Mouse (Mus musculus) liver (tissue): ENCODE data around the gene Adcy6.

ENCODE experiments used
- DNase-seq: peaks from one replicate; pipeline ENCODE4 v3.0.0-alpha.2; 2020; ENCODE audit warnings: mixed read lengths

The Adcy6 gene

GRCm38 (mm10) chr15:98609331-98610130, at the start of gene Adcy6:
Gene Adcy6 (minus strand): TSS chr15:98610076.
- peak; percentile 80 for DNase-seq

GRCm38 (mm10) chr15:98656982-98657751, 47.3 kb upstream of the Adcy6 start:
- DNase-seq: no peak

GRCm38 (mm10) chr15:98652174-98652573, 42.3 kb upstream of the Adcy6 start:
- no peak for DNase-seq

GRCm38 (mm10) chr15:98651431-98651830, 41.6 kb upstream of the Adcy6 start:
- DNase-seq: no peak

- no peak for DNase-seq
Observed at GRCm38 (mm10) chr15:98648071-98648470, 38.2 kb upstream of the Adcy6 start.

GRCm38 (mm10) chr15:98647308-98647707, 37.4 kb upstream of the Adcy6 start:
- DNase-seq: no peak

- DNase-seq: no peak
Observed at GRCm38 (mm10) chr15:98646737-98647136, 36.9 kb upstream of the Adcy6 start.

- DNase-seq: no peak
Observed at GRCm38 (mm10) chr15:98645057-98646026, 35.5 kb upstream of the Adcy6 start.

GRCm38 (mm10) chr15:98644406-98644805, 34.5 kb upstream of the Adcy6 start:
- no peak for DNase-seq

GRCm38 (mm10) chr15:98640157-98640556, 30.3 kb upstream of the Adcy6 start:
- no peak for DNase-seq

- DNase-seq: no peak
Observed at GRCm38 (mm10) chr15:98637155-98637554, 27.3 kb upstream of the Adcy6 start.

GRCm38 (mm10) chr15:98636517-98636916, 26.6 kb upstream of the Adcy6 start:
- no peak for DNase-seq

GRCm38 (mm10) chr15:98635291-98635841, 25.5 kb upstream of the Adcy6 start:
- no peak for DNase-seq

GRCm38 (mm10) chr15:98634541-98635081, 24.7 kb upstream of the Adcy6 start:
- DNase-seq: peak; percentile 73

GRCm38 (mm10) chr15:98633822-98634470, 24.1 kb upstream of the Adcy6 start:
- no peak for DNase-seq

- DNase-seq: no peak
Observed at GRCm38 (mm10) chr15:98632921-98633320, 23.0 kb upstream of the Adcy6 start.

- DNase-seq: peak; percentile 54
Observed at GRCm38 (mm10) chr15:98632107-98632744, 22.4 kb upstream of the Adcy6 start.

- DNase-seq: peak; percentile 77
Observed at GRCm38 (mm10) chr15:98631493-98631892, 21.6 kb upstream of the Adcy6 start.

GRCm38 (mm10) chr15:98630540-98630939, 20.7 kb upstream of the Adcy6 start, which contains the start of gene Cacnb3:
Gene Cacnb3 (plus strand): TSS chr15:98630840.
- DNase-seq: no peak

- DNase-seq: no peak
Observed at GRCm38 (mm10) chr15:98629464-98629863, 19.6 kb upstream of the Adcy6 start.
